Mouse (Mus musculus) liver, embryonic 16.5 days (tissue): ENCODE results near the gene Git1. TPM values are rescaled to one million over a fixed set of nuclear protein-coding genes. Genes with fewer than 3 reads are reported as not detected.

ENCODE experiments used
- ATAC-seq: fragments of 200-750 bp; cut with Nextera tagmentation; 2 replicates; pipeline ENCODE4 v1.8.0; 2017; ENCODE audit warnings: low read depth, mild to moderate bottlenecking, moderate number of reproducible peaks, moderate library complexity
- H3K27ac ChIP-seq: fragments of 300-500 bp; sonication (generic); 2 replicates; pipeline ENCODE4 v1.5.1; 2014; ENCODE audit warnings: mild to moderate bottlenecking, low read length
- H3K27me3 ChIP-seq: fragments of 300-500 bp; sonication (generic); 2 replicates; pipeline ENCODE4 v1.6.1; 2014; ENCODE audit warnings: low read depth, low read length, mixed read lengths; ENCODE audit not compliant: control insufficient read depth, insufficient read depth
- H3K36me3 ChIP-seq: fragments of 300-500 bp; sonication (generic); 2 replicates; pipeline ENCODE4 v1.6.1; 2014; ENCODE audit warnings: mild to moderate bottlenecking; ENCODE audit not compliant: control insufficient read depth, insufficient read depth
- H3K4me1 ChIP-seq: fragments of 300-500 bp; sonication (generic); 2 replicates; pipeline ENCODE4 v1.6.1; 2014; ENCODE audit warnings: low read depth, low read length, mixed read lengths; ENCODE audit not compliant: control insufficient read depth
- H3K4me2 ChIP-seq: fragments of 300-500 bp; sonication (generic); 2 replicates; pipeline ENCODE4 v1.6.1; 2014; ENCODE audit warnings: low read depth, low read length, mixed read lengths
- H3K4me3 ChIP-seq: fragments of 300-500 bp; sonication (generic); 2 replicates; pipeline ENCODE4 v1.5.1; 2014; ENCODE audit warnings: low read depth, mild to moderate bottlenecking, low read length
- H3K9ac ChIP-seq: fragments of 300-500 bp; sonication (generic); 2 replicates; pipeline ENCODE4 v1.6.1; 2014; ENCODE audit warnings: low read depth, low read length
- H3K9me3 ChIP-seq: fragments of 300-500 bp; sonication (generic); replicated peaks from 2 replicates; pipeline ENCODE4 v1.6.1; 2016; ENCODE audit warnings: low read length; ENCODE audit not compliant: control insufficient read depth
- WGBS: fragments of 180-500 bp; shearing (Covaris S2); extraction: QIAGEN DNeasy Blood & Tissue Kit; methylation state at CpG from one replicate; pipeline ENCODE4 v1.1.7; 2014; ENCODE audit not compliant: insufficient replicate concordance; 5-methylcytosine and 5-hydroxymethylcytosine counted together
- polyA plus RNA-seq: library from polyadenylated mRNA; unstranded; fragments of >200 nt; fragmentation: Nextera tagmentation; extraction: Ambion mirVana; gene quantifications from 2 replicates; pipeline ENCODE4 v1.2.1, GENCODE M21; 2015

The Git1 gene
- polyA plus RNA-seq, 1 experiment from 2014 or later: 1.5 TPM

GRCm38 (mm10) chr11:77532202-77532846, 39.0 kb downstream of the Git1 start:
- ATAC-seq: no peak
- Histone ChIP-seq H3K4me1 (no peaks in the 10 kb centered on the region), H3K27me3 (no peaks in the 10 kb centered on the region), H3K4me2 (no peak overlapping the region), H3K27ac (no peak overlapping the region), H3K4me3 (no peak overlapping the region), H3K9ac (no peak overlapping the region), H3K36me3 (peaks cover 6% of the 10 kb centered on the region; the same call in 1 of the 2 replicates), H3K9me3 (no peaks in the 10 kb centered on the region)
- WGBS: 76% methylated on average over 4 of the region's 4 CpGs

- Histone ChIP-seq H3K4me2 (no peak overlapping the region), H3K4me1 (no peaks in the 10 kb centered on the region), H3K36me3 (peaks cover 31% of the 10 kb centered on the region), H3K27ac (no peak overlapping the region), H3K27me3 (no peaks in the 10 kb centered on the region), H3K9ac (no peak overlapping the region), H3K4me3 (no peak overlapping the region), H3K9me3 (no peaks in the 10 kb centered on the region)
- WGBS: 90% methylated on average over 7 of the region's 7 CpGs
- ATAC-seq: no peak
Observed at GRCm38 (mm10) chr11:77545261-77545660, 51.9 kb downstream of the Git1 start.

Other genes starting within 250 kb of the Git1 start
- gene Coro6, start 31.2 kb upstream of the Git1 start, polyA plus RNA-seq: 0.16 and 0.45 TPM in 2 replicates
- gene Ankrd13b, start 3.9 kb upstream of the Git1 start, polyA plus RNA-seq: 0.37 and 0.41 TPM in 2 replicates
- 3.9 and 5.1 TPM in 2 replicates for gene Abhd15, start 21.6 kb downstream of the Git1 start, polyA plus RNA-seq
- gene Trp53i13, start 22.4 kb downstream of the Git1 start, polyA plus RNA-seq: 3.4 and 3.7 TPM in 2 replicates
- gene Gm10392, start 25.6 kb downstream of the Git1 start, polyA plus RNA-seq: 0.09 and 0.17 TPM in 2 replicates
- gene Taok1, start 114.3 kb downstream of the Git1 start, polyA plus RNA-seq: 3.6 TPM in 2 replicates
- gene Nufip2, start 192.6 kb downstream of the Git1 start, polyA plus RNA-seq: 1.4 TPM in 2 replicates
- not detected in 2 replicates for gene Cryba1, start 231.7 kb downstream of the Git1 start, polyA plus RNA-seq